Mouse (Mus musculus): ENCODE data around the gene Ppm1n. TPM values are rescaled to one million over a fixed set of nuclear protein-coding genes. Genes with fewer than 3 reads are reported as not detected.

Gene Ppm1n
- total and polyA plus RNA-seq, 2 experiments from 2014 or later: 1.1 to 2.3 TPM

- no peak for TF ChIP-seq CTCF (IDR thresholded peaks at IDR 0.05; ENCODE audit: low read depth)
- H3K27me3 ChIP-seq (ENCODE audit: insufficient read depth, low read length): peaks cover 24% of the 10 kb centered on the region
- H3K4me1 ChIP-seq (ENCODE audit: insufficient read depth): peaks cover 11% of the 10 kb centered on the region
- ATAC-seq (peak; percentile 67), DNase-seq (peak; percentile 80)
- WGBS: 6% methylated on average over 18 of the region's 18 CpGs
- peak overlapping the region; percentile 53 for H3K9ac ChIP-seq
- H3K36me3 ChIP-seq (ENCODE audit: insufficient read depth): no peaks in the 10 kb centered on the region
- no peaks in the 10 kb centered on the region for H3K9me3 ChIP-seq (ENCODE audit: low read length)
- peak overlapping the region; percentile 60; the same call in 1 of the 2 replicates for H3K27ac ChIP-seq (ENCODE audit: low read depth, low read length)
- peak overlapping the region; percentile 60 for H3K4me3 ChIP-seq (ENCODE audit: low read depth, low read length)
- peak overlapping the region; percentile 94 for H3K4me2 ChIP-seq (ENCODE audit: low read depth)
Observed at GRCm38 (mm10) chr7:19307739-19308453, 28.0 kb upstream of the Ppm1n start.

DNA sequence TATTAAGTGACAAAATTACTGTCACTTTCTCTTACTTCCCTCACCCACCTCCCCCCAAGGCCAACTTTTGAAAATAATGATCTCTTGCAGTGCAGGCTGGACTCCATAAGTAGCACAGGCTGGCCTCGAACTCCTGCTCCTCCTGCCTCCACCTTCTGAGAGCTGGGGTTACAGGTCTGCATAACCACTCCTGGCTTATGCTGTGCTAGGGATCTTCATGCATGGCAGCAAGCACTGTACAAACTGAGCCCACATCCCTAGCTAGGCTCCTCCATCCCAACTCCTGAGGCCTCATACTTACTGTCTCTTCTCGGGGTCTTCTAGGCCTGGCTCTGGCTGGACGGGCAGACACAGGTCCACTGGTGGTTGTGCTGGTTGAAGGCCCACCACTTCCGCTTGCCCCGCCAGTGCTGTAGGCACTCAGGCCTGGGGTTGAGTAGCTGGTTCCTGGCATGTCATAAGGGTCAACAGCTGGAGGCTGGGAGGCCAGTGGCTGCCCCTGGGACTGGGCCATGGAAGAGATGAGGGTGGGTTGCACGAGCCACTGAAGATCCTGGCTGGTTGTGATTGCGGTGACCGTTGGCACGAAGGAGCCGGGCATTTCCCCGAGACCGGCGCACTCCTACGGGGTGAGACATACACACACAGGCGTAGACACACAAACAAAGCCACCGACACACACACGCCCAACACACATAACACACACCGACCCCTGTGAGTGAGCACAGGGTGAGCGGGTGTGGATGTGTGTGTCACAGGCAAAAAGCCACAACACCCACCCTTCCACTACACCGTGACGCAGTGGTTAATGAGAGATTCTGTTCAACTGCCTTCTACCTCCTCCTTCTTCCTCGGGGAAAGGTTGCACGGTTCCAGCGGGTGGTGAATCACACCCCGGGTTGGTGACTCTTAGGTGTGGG, 27.2 kb upstream of the Ppm1n start:
- peaks cover 24% of the 10 kb centered on the region for H3K27me3 ChIP-seq (ENCODE audit: insufficient read depth, low read length)
- DNase-seq (no peak), ATAC-seq (no peak)
- no peak overlapping the region for H3K27ac ChIP-seq (ENCODE audit: low read depth, low read length)
- peaks cover 11% of the 10 kb centered on the region for H3K4me1 ChIP-seq (ENCODE audit: insufficient read depth)
- no peak overlapping the region for H3K9ac ChIP-seq
- H3K36me3 ChIP-seq (ENCODE audit: insufficient read depth): no peaks in the 10 kb centered on the region
- no peaks in the 10 kb centered on the region for H3K9me3 ChIP-seq (ENCODE audit: low read length)
- WGBS: 70% methylated on average over 25 of the region's 25 CpGs
- peak overlapping the region; percentile 94; the same call in 1 of the 2 replicates for H3K4me2 ChIP-seq (ENCODE audit: low read depth)
- H3K4me3 ChIP-seq (ENCODE audit: low read depth, low read length): no peak overlapping the region
- no peak for TF ChIP-seq CTCF (IDR thresholded peaks at IDR 0.05; ENCODE audit: low read depth)

GRCm38 (mm10) chr7:19305796-19306765, 26.2 kb upstream of the Ppm1n start:
- peaks cover 11% of the 10 kb centered on the region for H3K4me1 ChIP-seq (ENCODE audit: insufficient read depth)
- H3K27me3 ChIP-seq (ENCODE audit: insufficient read depth, low read length): peaks cover 19% of the 10 kb centered on the region
- H3K4me2 ChIP-seq (ENCODE audit: low read depth): no peak overlapping the region
- no peak for TF ChIP-seq CTCF (IDR thresholded peaks at IDR 0.05; ENCODE audit: low read depth)
- H3K9ac ChIP-seq: no peak overlapping the region
- no peaks in the 10 kb centered on the region for H3K36me3 ChIP-seq (ENCODE audit: insufficient read depth)
- DNase-seq (no peak), ATAC-seq (no peak)
- H3K27ac ChIP-seq (ENCODE audit: low read depth, low read length): no peak overlapping the region
- H3K9me3 ChIP-seq (ENCODE audit: low read length): no peaks in the 10 kb centered on the region
- no peak overlapping the region for H3K4me3 ChIP-seq (ENCODE audit: low read depth, low read length)
- WGBS: 46% methylated on average over 16 of the region's 16 CpGs

- peaks cover 11% of the 10 kb centered on the region for H3K4me1 ChIP-seq (ENCODE audit: insufficient read depth)
- H3K27ac ChIP-seq (ENCODE audit: low read depth, low read length): no peak overlapping the region
- peak overlapping the region; percentile 29; the same call in 1 of the 2 replicates for H3K4me3 ChIP-seq (ENCODE audit: low read depth, low read length)
- DNase-seq (no peak), ATAC-seq (no peak)
- no peak overlapping the region for H3K9ac ChIP-seq
- peaks cover 19% of the 10 kb centered on the region for H3K27me3 ChIP-seq (ENCODE audit: insufficient read depth, low read length)
- TF ChIP-seq CTCF (IDR thresholded peaks at IDR 0.05; ENCODE audit: low read depth): no peak
- H3K9me3 ChIP-seq (ENCODE audit: low read length): no peaks in the 10 kb centered on the region
- no peaks in the 10 kb centered on the region for H3K36me3 ChIP-seq (ENCODE audit: insufficient read depth)
- 6% methylated on average over 6 of the region's 6 CpGs for WGBS
- peak overlapping the region; percentile 47; the same call in 1 of the 2 replicates for H3K4me2 ChIP-seq (ENCODE audit: low read depth)
Observed at GRCm38 (mm10) chr7:19305413-19305735, 25.5 kb upstream of the Ppm1n start.

GRCm38 (mm10) chr7:19304501-19305412, 24.9 kb upstream of the Ppm1n start:
- Histone ChIP-seq H3K4me2 (ENCODE audit: low read depth) (peak overlapping the region; percentile 47), H3K36me3 (ENCODE audit: insufficient read depth) (no peaks in the 10 kb centered on the region), H3K4me3 (ENCODE audit: low read depth, low read length) (peak overlapping the region; percentile 29), H3K27ac (ENCODE audit: low read depth, low read length) (no peak overlapping the region), H3K27me3 (ENCODE audit: insufficient read depth, low read length) (peaks cover 19% of the 10 kb centered on the region), H3K4me1 (ENCODE audit: insufficient read depth) (peaks cover 11% of the 10 kb centered on the region), H3K9ac (no peak overlapping the region; the same call in 1 of the 2 replicates), H3K9me3 (ENCODE audit: low read length) (no peaks in the 10 kb centered on the region)
- DNase-seq (no peak), ATAC-seq (no peak)
- no peak for TF ChIP-seq CTCF (IDR thresholded peaks at IDR 0.05; ENCODE audit: low read depth)
- WGBS: 2% methylated on average over 48 of the region's 48 CpGs
